Mouse (Mus musculus) natural killer cell, adult 2 months (primary cell): ENCODE results near the gene Ncapd2.
A peak's percentile ranks its signal among the peaks of the same experiment; 100 is the strongest.

Experiments used
- DNase-seq, 2 experiments: peaks; one replicate each; pipeline ENCODE4 v3.0.0; 2022; ENCODE audit warnings: low spot score in 2 of 2

Ncapd2 gene

GRCm38 (mm10) chr6:125215148-125215954 lies 23.9 kb upstream of the Ncapd2 start, which contains the start of gene Vamp1:
TSS of gene Vamp1 (plus strand) at chr6:125215551.
- DNase-seq: peak; percentile 98

- DNase-seq: no peak
Observed at GRCm38 (mm10) chr6:125213715-125214114, 22.2 kb upstream of the Ncapd2 start.

GRCm38 (mm10) chr6:125213129-125213528 lies 21.6 kb upstream of the Ncapd2 start:
- DNase-seq: no peak

GRCm38 (mm10) chr6:125212621-125213020 lies 21.1 kb upstream of the Ncapd2 start:
- DNase-seq: no peak

GRCm38 (mm10) chr6:125210436-125210835 lies 18.9 kb upstream of the Ncapd2 start:
- DNase-seq: no peak

GRCm38 (mm10) chr6:125197166-125197565 lies 5.7 kb upstream of the Ncapd2 start:
- DNase-seq: no peak

- no peak for DNase-seq
Observed at GRCm38 (mm10) chr6:125196301-125196700, 4.8 kb upstream of the Ncapd2 start.

GRCm38 (mm10) chr6:125195541-125196075 lies 4.1 kb upstream of the Ncapd2 start:
- DNase-seq: no peak

GRCm38 (mm10) chr6:125193390-125193789 lies 1.9 kb upstream of the Ncapd2 start:
- DNase-seq: no peak

GRCm38 (mm10) chr6:125192841-125193240 lies 1.3 kb upstream of the Ncapd2 start:
- DNase-seq: no peak

- peak; percentile 85 to 90 for DNase-seq
Observed at GRCm38 (mm10) chr6:125192016-125192714, 664 bp upstream of the Ncapd2 start.

GRCm38 (mm10) chr6:125190816-125191215 lies 685 bp downstream of the Ncapd2 start:
- no peak for DNase-seq

- DNase-seq: no peak
Observed at GRCm38 (mm10) chr6:125186203-125186602, 5.3 kb downstream of the Ncapd2 start.

GRCm38 (mm10) chr6:125182133-125182532 lies 9.4 kb downstream of the Ncapd2 start:
- DNase-seq: no peak

GRCm38 (mm10) chr6:125179601-125180000 lies 11.9 kb downstream of the Ncapd2 start:
- no peak for DNase-seq

GRCm38 (mm10) chr6:125175469-125175868 lies 16.0 kb downstream of the Ncapd2 start:
- no peak for DNase-seq

GRCm38 (mm10) chr6:125173256-125173655 lies 18.2 kb downstream of the Ncapd2 start:
- no peak for DNase-seq

GRCm38 (mm10) chr6:125172474-125172873 lies 19.0 kb downstream of the Ncapd2 start:
- no peak for DNase-seq

- no peak for DNase-seq
Observed at GRCm38 (mm10) chr6:125170194-125170593, 21.3 kb downstream of the Ncapd2 start.

- DNase-seq: no peak
Observed at GRCm38 (mm10) chr6:125168086-125168485, 23.4 kb downstream of the Ncapd2 start.

GRCm38 (mm10) chr6:125166861-125167650 lies 24.4 kb downstream of the Ncapd2 start:
- DNase-seq: no peak
